Mouse (Mus musculus) liver, adult 10 weeks (tissue): ENCODE data around the gene Olfr332. TPM values are rescaled to one million over a fixed set of nuclear protein-coding genes. Genes with fewer than 3 reads are reported as not detected.

Experiments
- polyA plus RNA-seq: library from polyadenylated mRNA; stranded (reverse); fragments of 350-450 nt; fragmentation: Illumina TruSeq; extraction: RNeasy Lipid Tissue Mini Kit (QIAGEN cat#74804); gene quantifications from one replicate; pipeline ENCODE4 v1.2.3, GENCODE M21; 2014; ENCODE audit warnings: low read depth, low replicate concordance

The Olfr332 gene
- polyA plus RNA-seq, result not detected

GRCm38 (mm10) chr11:58492455-58492854 is at the start of gene Olfr332:
Olfr332 (minus strand) TSS chr11:58492555.

GRCm38 (mm10) chr11:58534736-58535135 is 42.4 kb upstream of the Olfr332 start, which contains the start of gene Olfr330:
Olfr330 (minus strand) TSS chr11:58534836.

GRCm38 (mm10) chr11:58502472-58502871 is 10.1 kb upstream of the Olfr332 start, which contains the start of gene Olfr331:
Olfr331 (minus strand) TSS chr11:58502572.

GRCm38 (mm10) chr11:58462170-58462569 is 30.2 kb downstream of the Olfr332 start, which contains the start of gene Olfr30:
Olfr30 (minus strand) TSS chr11:58462270.

GRCm38 (mm10) chr11:58452759-58453158 is 39.6 kb downstream of the Olfr332 start, which contains the start of gene Lypd9:
Lypd9 (minus strand) TSS chr11:58452923.

Other genes with a start within 250 kb of the Olfr332 start
- not detected for gene 4930438A08Rik, start 217.8 kb downstream of the Olfr332 start, polyA plus RNA-seq
- 1.6 TPM for gene Zfp692, start 185.5 kb downstream of the Olfr332 start, polyA plus RNA-seq
- gene Zfp672, start 162.2 kb downstream of the Olfr332 start, polyA plus RNA-seq, result 30.7 TPM
- gene Sh3bp5l, start 161.8 kb downstream of the Olfr332 start, polyA plus RNA-seq, result 0.93 TPM
- not detected for gene Lypd8, start 113.5 kb downstream of the Olfr332 start, polyA plus RNA-seq
- not detected for gene 1810065E05Rik, start 71.4 kb downstream of the Olfr332 start, polyA plus RNA-seq
- not detected for gene Gm12253, start 60.0 kb downstream of the Olfr332 start, polyA plus RNA-seq
- not detected for gene Lypd9, start 39.6 kb downstream of the Olfr332 start, polyA plus RNA-seq
- gene Olfr30, start 30.3 kb downstream of the Olfr332 start, polyA plus RNA-seq, result not detected
- gene Olfr331, start 10.0 kb upstream of the Olfr332 start, polyA plus RNA-seq, result not detected
- not detected for gene Olfr330, start 42.3 kb upstream of the Olfr332 start, polyA plus RNA-seq
- gene Olfr329-ps, start 53.9 kb upstream of the Olfr332 start, polyA plus RNA-seq, result not detected
- not detected for gene Olfr328, start 63.1 kb upstream of the Olfr332 start, polyA plus RNA-seq
- not detected for gene Olfr224, start 78.0 kb upstream of the Olfr332 start, polyA plus RNA-seq
- not detected for gene Olfr325, start 85.2 kb upstream of the Olfr332 start, polyA plus RNA-seq
- gene Olfr324, start 102.6 kb upstream of the Olfr332 start, polyA plus RNA-seq, result not detected
- gene 2210407C18Rik, start 123.5 kb upstream of the Olfr332 start, polyA plus RNA-seq, result not detected
- not detected for gene Olfr323, start 137.9 kb upstream of the Olfr332 start, polyA plus RNA-seq
- gene Trim58, start 147.9 kb upstream of the Olfr332 start, polyA plus RNA-seq, result not detected
- not detected for gene Olfr322, start 166.2 kb upstream of the Olfr332 start, polyA plus RNA-seq
- gene Olfr320, start 188.5 kb upstream of the Olfr332 start, polyA plus RNA-seq, result not detected
- not detected for gene Olfr319, start 206.6 kb upstream of the Olfr332 start, polyA plus RNA-seq
- gene Olfr318, start 231.5 kb upstream of the Olfr332 start, polyA plus RNA-seq, result not detected
- gene Olfr317, start 246.7 kb upstream of the Olfr332 start, polyA plus RNA-seq, result not detected